Mouse (Mus musculus): Measurements from ENCODE around the gene Cep131.

The Cep131 gene

DNA sequence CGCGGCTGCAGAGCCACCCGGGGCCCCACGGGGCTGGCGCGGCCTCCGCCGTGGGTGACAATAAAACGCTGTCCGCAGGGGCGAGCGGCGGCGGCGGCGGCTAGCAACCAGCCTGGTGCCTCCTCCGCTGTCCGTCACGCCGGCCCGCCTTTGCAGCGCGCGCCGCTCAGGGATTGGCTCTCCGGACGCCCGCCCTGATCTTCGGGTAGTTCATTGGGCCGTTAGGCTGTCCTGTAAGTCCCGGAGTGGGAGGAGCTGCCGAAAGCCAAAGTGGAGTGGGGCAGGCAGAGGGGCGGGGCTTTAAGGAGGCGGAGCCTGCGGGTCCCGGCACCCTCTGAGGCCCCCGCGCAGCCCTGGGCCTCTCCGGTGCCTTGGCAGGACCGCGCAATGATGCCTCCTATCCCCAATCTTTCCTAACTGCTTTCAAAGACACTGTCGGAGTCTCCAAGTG, at the start of gene Cep131:
Gene Cep131, minus strand, starts transcription at position 126 of the 451 bp plus-strand sequence.
- peak; percentile 98 for DNase-seq (ENCODE audit: low read depth, low spot score)

DNA sequence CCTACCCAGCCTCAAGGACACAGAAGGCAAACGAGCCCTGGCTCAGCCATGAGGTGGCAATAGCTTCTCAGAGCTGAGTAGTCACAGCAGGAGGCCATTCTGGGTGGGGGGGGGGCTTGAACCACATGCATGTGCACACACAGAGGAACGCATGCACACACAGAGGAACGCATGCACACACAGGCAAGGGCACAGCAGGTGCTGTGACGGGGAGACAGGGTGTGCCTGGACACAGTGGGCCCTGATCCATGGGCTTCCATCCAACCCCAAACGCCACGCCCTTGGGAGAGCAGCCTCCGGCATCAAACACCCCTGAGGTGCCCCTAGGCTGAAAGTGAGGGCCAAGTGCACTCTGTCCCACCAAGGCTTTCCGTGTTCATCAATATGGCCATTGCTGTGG, 49.6 kb upstream of the Cep131 start:
- DNase-seq (ENCODE audit: low read depth, low spot score), result no peak

DNA sequence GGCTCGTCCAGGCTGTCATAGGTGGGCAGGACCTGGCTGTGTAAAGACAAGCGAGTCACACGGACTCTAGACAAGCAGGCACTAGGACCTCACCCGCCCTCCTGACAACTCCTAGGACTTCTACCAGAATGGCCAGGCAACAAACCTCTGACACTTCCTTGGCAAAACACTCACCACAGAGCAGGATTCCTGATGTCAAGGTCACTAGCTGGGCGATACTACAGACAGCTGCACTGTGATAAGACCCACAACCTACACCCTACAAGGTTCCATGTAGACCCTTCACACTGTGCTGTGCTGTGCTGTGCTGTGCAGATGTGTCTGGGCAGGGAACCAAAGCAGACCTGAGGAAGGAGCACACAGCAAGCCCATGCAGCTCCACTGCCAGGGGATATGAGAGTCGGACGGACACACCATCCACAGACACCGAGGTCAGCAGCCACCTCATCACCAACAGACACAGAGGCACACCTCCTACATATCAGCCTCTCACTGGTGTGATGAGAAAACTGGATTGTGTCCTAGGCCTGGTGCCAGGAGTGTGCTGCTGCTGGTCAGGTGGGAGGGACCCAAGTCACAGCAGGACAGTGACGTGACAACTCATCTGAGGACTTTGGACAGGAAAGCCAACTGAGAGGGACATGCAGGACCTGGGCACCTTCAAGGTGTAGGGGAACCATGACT, 48.4 kb upstream of the Cep131 start:
- DNase-seq (ENCODE audit: low read depth, low spot score), result no peak

DNA sequence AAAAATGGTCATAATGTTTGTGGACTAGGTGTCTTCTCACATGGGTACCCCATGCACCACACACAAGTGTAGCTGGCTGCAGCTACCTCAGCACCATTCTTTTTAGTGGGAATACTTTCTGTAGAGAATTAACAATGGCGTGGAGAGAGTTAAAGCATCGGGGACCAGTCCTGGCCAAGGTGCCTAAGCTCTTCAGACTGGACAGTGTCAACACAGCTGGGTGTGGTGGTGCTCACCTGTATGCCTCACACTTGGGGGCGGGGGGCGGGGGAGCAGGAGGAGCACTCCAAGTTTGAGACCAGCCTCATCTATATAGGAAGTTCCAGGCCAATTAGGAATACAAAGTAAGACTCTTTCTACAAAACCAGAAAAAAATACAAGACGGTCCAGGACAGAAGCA, 47.5 kb upstream of the Cep131 start:
- DNase-seq (ENCODE audit: low read depth, low spot score), result no peak

DNA sequence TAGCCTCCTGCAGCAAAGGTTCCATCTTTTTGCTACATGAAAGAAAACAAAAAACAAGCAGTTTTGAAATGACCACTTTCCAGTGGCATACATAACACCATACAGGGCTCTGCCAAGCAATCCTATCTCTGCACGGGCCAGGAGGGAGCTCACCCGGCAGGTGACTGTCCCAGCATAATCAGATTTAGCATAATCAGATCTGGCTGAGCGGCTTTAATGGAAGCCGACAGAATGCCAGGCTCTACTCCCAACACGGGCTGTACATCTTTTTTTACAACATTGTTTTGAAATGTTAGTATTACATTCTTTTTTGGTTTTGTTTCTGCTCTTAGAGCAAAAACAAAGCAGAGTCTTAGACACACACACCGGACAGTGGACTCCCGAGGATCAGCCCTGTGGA, 42.7 kb upstream of the Cep131 start:
- no peak for DNase-seq (ENCODE audit: low read depth, low spot score)

DNA sequence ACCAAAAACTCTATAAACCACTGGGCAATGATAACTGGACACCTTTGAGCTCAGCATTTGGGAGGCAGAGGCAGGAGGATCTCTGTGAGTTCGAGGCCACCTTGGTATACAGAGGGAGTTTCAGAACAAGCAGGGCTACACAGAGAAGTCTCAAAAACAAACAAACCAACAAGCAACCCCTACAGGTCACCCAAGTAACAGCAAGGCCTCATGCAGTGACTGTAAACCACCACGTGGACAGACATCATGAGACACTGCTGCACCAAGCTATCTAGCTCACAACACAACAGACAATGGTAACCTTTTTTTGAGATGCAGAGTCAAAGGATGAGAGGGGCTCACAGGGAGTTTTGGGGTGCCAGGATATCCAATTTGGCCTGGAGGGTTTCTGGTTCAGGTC, 40.2 kb upstream of the Cep131 start:
- DNase-seq (ENCODE audit: low read depth, low spot score), result no peak

DNA sequence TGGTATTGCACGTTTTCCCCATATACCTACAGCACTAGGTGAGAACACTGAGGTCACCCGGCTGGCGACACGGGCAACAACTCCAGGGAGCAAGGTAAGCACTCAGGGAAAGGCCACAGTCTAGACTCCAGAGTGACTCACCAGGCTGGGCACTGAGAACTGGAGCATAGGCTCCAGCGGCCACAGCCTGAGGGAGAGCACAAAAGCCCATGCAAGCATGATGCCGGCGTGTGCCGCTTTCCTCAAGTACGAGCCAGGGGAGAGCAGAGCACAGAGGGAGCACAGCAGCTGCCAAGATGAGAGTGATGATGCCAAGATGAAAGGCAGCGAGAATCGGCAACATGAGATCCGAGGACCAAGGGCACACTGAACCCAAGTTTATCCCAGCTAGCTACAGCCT, 35.5 kb upstream of the Cep131 start:
- DNase-seq (ENCODE audit: low read depth, low spot score), result no peak

DNA sequence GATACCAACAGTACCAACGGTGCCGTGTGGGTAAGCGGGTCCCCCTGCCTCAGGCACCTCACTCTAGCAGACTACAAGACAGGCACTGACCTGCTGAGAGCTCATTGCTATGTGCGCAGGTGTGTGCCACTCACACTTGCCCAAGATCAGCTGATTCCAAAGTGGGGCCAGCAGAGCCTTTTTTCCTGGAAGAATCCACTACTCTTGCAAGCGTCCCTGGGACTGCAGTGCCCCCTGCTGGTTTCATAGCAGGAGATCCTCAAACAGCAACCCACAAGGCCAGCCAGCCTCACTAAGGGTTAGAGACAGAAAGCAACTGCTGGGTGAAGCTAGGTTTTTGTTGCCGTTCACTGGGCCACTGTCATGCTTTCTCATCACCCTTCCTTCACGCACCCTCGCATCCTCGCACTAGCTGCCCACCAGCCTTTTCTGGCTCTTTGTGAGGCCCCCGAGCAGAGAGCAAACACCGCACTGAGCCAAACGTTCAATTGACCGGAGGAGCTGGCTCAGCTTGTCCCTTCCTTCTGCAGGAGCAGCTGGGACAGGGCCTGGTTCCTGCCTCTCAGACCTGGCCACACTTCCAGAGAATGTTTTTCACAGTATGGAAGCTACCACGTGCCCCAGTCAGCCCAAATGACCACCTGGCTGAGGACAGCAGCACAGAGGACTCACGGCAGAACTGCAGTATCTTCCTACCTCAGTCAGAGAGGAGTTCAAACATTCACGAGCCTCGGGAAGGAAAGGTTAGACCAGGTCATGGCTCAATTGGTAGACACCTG, 34.2 kb upstream of the Cep131 start:
- DNase-seq (ENCODE audit: low read depth, low spot score), result peak; percentile 65

DNA sequence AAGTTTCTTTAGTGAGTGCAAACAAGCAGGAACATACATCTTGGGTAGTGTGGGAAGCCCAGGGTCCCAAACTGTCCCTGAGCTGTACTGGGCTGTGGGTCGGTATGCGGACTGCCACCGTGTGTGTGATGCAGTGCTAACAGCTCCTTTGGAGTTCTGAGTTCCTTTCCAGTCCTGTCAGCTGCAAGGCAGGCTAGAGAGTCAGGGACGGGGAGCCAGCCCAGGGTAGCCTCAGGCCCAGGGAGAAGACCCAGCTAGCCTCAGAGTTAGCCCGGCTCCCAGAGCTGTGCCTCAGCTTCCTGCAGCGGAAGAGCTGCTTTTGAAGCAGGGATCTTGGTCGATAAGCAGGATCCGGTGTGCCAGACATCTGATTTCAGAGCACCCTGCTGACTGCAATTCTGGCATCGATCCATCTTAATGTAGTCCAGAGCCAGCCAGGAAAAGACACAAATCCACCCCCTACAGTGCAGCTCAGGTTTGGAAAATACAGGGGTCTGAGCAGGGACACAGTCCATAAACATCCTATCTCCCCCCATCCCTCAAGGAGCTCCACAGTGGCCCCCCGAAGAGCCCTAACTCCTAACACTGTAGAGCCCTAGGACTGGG, 33.4 kb upstream of the Cep131 start:
- DNase-seq (ENCODE audit: low read depth, low spot score), result no peak

DNA sequence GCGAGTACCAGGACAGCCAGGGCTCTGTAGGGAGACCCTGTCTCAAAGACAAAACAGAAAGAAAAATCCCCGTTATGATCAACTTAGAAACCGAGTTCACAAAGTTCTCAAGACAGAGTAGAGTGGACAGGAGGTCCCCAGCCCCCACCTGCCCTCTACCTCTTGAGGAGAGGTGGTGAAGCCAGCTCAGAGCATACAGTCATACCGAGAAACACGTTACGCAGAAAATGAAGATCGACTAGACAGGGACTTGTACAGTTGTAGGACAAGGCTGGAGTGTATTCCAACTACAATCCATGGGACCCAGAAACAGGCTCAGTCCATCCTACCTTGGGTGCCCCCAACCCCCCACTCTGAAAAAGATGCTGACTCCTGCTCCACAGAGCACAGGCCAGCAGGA, 32.5 kb upstream of the Cep131 start:
- no peak for DNase-seq (ENCODE audit: low read depth, low spot score)

DNA sequence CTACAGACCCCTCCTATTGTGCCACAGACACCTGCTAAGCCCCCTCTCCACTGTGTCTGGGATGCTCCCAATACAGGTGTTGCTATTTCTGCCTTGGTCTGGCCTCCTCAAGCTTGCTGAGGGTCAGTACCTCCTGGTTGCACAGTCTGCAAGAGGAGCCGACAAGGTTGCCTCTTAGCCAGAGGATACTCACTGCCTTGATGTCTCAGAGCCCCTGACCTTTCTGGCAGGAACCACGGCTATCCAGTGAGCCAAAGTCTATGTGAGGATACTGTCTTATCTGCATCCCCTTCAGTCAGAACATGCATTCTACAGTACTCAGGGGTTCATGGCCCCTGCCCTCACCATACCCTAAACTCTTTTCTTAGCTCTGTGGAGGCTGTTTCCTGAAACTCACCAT, 31.0 kb upstream of the Cep131 start:
- no peak for DNase-seq (ENCODE audit: low read depth, low spot score)

DNA sequence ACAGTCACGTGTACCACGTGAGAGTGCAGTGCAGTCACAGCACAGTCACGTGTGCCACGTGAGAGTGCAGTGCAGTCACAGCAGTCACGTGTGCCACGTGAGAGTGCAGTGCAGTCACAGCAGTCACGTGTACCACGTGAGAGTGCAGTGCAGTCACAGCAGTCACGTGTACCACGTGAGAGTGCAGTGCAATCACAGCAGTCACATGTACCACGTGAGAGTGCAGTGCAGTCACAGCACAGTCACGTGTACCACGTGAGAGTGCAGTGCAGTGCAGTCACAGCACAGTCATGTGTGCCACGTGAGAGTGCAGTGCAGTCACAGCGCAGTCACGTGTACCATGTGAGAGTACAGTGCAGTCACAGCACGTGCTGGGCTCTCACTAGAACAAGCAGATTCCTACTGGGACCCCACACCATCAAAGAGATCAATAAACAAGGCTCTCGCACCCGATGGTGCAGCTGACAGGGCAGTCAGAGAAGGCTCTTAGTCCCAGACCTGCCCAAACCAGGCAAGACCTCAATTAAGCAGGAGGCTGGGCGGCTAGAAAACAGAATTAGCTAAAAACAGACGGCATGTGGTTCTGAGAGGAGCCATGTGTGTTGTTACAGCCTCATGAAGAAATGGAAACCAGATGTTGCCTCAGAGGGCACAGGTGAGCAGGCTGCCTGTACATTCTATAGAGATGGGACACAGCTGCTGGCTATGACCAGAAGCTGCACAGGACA, 28.0 kb upstream of the Cep131 start:
- DNase-seq (ENCODE audit: low read depth, low spot score), result peak; percentile 39

DNA sequence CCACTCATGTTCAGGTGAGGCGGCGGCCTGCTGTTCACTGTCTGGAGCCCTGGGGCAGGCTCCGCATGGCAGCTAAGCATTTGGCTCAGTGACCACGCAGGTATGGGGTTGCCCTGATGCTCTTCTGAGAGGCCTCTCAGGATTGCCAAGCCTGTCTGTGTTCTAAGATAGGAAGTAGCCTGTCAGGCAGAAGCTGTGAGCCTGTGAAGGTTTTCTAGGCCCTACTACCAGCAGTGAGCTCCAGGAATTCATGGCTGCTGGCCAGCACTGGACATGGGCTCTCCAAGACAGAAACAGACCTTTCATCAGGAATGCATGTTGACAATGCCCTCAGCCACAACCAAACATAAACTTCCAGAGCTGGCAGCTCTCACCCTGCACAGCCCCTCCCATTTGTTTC, 25.5 kb upstream of the Cep131 start:
- no peak for DNase-seq (ENCODE audit: low read depth, low spot score)

DNA sequence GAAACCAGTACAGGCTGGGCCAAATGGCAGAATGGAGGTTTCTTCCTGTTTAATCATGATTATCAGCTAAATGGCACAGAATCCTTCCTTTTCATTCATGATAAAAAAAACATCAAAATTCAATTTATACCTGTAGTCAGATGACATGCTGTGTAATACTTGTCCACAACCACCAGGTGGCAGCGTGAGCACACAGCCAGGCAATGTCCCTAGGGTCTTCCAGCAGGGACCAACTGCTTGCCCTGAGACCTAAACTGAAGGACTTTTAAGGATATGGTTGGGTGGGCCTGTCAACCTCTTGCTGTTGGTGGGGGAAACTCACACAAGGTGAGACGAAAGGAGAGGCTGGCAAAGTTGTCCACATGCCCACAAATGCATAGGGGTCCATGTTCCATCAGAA, 24.4 kb upstream of the Cep131 start:
- DNase-seq (ENCODE audit: low read depth, low spot score), result peak; percentile 81

DNA sequence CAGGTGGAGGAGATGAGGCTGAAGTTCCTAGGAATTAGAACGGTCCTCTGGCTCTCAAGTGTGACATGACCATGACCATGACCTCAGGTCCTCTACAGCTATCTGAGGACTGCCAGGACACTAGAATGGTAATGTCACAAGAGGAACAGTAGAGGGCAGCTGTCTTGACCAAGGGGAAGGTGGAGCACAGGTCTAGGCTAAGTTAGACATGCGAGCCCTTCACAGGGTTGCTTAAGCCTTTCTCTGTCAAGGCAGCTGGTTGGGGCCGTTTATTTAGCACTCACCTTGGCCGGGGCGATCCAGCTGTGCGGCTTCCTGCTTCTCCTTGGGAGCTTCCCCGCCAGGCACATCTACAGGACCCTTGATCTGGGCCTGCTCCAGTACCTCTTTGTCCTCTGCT, 23.9 kb upstream of the Cep131 start:
- DNase-seq (ENCODE audit: low read depth, low spot score), result peak; percentile 30

DNA sequence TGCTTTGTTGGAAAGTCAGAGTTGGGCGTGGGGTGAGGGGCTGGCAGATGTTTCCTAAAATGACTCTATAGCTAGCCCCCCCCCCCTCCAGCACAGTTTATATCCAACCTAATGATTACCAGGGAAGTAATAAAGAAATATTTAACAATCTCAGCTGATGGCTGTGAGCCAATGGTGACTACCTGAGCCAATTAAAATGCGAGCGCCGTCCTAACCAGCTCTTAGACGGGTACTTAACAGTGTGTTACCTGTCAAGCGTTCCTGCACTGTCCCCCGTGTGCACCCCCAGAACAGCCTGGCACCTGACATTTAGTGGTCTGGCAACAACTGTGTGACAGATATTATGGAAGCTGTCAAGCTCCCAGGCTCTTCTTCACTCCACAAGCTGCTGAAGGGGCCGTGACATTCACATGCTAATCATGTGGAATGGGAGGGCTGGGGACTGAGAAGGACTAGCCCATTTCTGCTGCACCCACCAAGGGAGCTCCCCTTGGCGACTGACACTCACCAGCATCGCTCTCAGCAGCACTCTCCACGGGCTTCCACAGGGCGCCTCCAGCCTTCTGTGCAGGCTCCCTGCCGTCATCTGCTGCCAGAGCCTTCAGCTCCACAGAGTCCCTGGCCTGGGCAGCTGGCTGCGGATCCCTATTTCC, 23.1 kb upstream of the Cep131 start:
- DNase-seq (ENCODE audit: low read depth, low spot score), result no peak

DNA sequence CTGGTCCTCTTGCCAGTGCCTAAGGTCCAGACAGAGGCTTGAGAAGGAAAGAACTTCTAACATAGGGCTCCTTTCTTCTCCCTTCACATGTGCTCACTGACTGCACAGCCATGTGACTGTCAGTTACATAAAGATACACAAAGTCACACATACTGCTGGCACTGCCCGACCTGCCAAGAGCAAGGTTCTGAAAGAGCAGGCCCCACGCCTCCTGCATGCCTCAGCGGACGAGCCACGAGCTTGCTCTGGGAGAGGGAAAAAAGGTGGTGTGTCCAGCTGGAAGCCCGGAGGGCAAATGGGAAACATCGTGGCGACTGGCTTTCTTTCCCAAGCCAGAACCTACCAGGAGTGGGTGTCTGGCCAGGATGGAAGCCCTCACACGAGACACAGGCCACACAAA, 21.2 kb upstream of the Cep131 start:
- no peak for DNase-seq (ENCODE audit: low read depth, low spot score)

DNA sequence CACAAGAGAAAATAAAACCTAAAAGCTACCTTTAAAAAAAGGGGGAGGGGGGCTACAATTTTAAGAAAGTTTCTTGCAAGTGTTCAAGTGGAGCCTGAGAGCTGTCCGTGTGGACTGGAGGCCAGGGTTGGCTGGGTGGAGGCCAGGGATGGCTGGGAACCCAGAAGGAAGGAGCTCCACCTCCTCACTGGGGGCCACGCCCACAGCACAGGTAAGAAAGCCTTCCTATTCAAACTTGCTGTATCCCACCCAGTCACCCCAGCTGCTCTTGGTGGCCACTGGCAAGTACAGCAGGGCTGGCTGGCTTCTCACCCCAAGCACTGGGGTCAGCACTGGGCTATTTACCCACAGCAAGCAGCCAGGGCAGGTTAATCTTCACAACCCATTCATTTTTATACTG, 20.4 kb upstream of the Cep131 start:
- no peak for DNase-seq (ENCODE audit: low read depth, low spot score)

DNA sequence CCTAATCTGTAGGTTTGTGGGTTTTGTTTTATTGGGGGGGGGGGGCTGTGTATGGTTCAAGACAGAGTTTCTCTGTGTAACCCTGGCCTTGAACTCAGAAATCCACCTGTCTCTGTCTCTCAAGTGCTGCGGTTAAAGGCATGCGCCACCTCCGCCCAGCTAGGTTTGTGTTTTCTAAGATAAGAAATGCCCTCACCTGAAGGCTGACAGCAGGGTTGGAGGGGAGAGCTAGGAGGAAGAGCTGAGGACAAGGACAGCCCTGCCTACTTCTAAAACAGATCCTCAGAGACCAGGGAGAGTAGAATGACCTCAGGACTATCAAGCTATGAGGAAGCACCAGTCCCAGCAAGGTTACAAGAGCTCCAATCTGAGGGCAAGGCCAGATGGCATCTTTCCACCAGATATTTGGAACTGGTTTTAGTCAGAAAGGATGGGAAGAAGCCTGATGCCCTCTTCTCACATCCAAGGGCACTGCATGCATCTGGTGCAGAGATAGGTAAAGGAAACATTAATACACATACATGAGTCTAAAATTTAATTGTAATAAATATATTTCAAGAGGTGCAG, 16.9 kb upstream of the Cep131 start:
- no peak for DNase-seq (ENCODE audit: low read depth, low spot score)

DNA sequence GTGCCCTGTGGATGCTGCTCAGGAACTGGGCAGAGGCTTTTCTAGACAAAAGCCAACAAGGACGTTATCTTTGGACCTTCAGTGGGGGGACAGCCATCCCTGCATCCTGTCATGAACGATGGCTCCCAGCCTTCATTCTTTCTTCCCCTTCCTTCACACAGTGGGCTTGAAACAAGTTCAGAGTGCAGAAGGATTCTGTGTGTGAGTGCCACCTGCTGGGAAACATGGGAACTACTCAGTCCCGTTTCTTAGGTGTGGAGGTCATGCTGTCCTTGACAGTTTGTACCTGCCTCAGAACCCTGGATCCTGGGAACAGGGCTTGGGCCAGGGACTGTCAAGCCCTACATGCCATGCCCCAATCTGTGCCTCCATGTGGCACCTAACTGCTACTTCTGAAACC, 14.4 kb upstream of the Cep131 start:
- peak; percentile 82 for DNase-seq (ENCODE audit: low read depth, low spot score)
